ENCODE assay signal across 8 mouse cellular contexts in genomic region chr2:32875675-32876489, GRCm38 (mm10). TPM values are rescaled to one million over a fixed set of nuclear protein-coding genes. Genes with fewer than 3 reads are reported as not detected.
DNase-seq lines count a peak whose midpoint lies in the region; ATAC-seq and TF ChIP-seq lines count a peak whose summit lies in the region.

TSS of gene Fam129b (plus strand) at chr2:32876114.

- peak within 1 kb of the TSS; percentile 70 for H3K4me2 ChIP-seq in forebrain, embryonic 15.5 days (replicated peaks)
- H3K4me2 ChIP-seq in neural tube, embryonic 14.5 days (ENCODE audit: low read depth, low read length) = peak within 1 kb of the TSS; percentile 85

- peaks cover 0 to 7% of the 10 kb centered on the region in 2 experiments; a peak in 2 of 4 replicates for H3K36me3 ChIP-seq in MEL (ENCODE audit: control insufficient read depth in 1 of 2, insufficient read depth in 2 of 2, low read length in 2 of 2)
- H3K36me3 ChIP-seq in forebrain, embryonic 15.5 days = no peaks in the 10 kb centered on the region
- no peaks in the 10 kb centered on the region for H3K36me3 ChIP-seq in neural tube, embryonic 14.5 days (ENCODE audit: control insufficient read depth, insufficient read depth, low read length)

- H3K27ac ChIP-seq in MEL (ENCODE audit: control insufficient read depth, low read depth, low read length) = no peak within 1 kb of the TSS
- peak within 1 kb of the TSS; percentile 93 for H3K27ac ChIP-seq in forebrain, embryonic 15.5 days (replicated peaks)
- peak within 1 kb of the TSS; percentile 92 for H3K27ac ChIP-seq in neural tube, embryonic 14.5 days (ENCODE audit: low read depth, low read length)

- H3K27me3 ChIP-seq in MEL (ENCODE audit: control insufficient read depth in 1 of 2, insufficient read depth in 2 of 2, low read length in 2 of 2) = no peaks in the 10 kb centered on the region
- H3K27me3 ChIP-seq in forebrain, embryonic 15.5 days = no peaks in the 10 kb centered on the region
- H3K27me3 ChIP-seq in neural tube, embryonic 14.5 days (ENCODE audit: control insufficient read depth, insufficient read depth, low read length) = no peaks in the 10 kb centered on the region

- DNase-seq in MEL (ENCODE audit: low read depth, low spot score) = peak; percentile 84
- DNase-seq in cerebellum, adult 18-20 months = peak; percentile 79 to 85
- peak; percentile 76 for DNase-seq in heart, postnatal 25 days (ENCODE audit: low spot score)
- no peak for DNase-seq in large intestine, adult 2 months (ENCODE audit: low read depth, low spot score)
- peak; percentile 91 to 93 for DNase-seq in lung, adult 18-20 months
- DNase-seq in testis, postnatal 14 days (ENCODE audit: low spot score) = peak; percentile 83

- peaks cover 8 to 27% of the 10 kb centered on the region in 2 experiments for H3K4me1 ChIP-seq in MEL (ENCODE audit: control insufficient read depth in 1 of 2, insufficient read depth in 2 of 2, low read length in 2 of 2)
- peaks cover 57% of the 10 kb centered on the region for H3K4me1 ChIP-seq in forebrain, embryonic 15.5 days
- peaks cover 28% of the 10 kb centered on the region for H3K4me1 ChIP-seq in neural tube, embryonic 14.5 days (ENCODE audit: control insufficient read depth, insufficient read depth, low read length)

- H3K4me3 ChIP-seq in MEL (ENCODE audit: control insufficient read depth in 1 of 2, insufficient read depth in 1 of 2, low read depth in 2 of 2, low read length in 2 of 2) = peak within 1 kb of the TSS; percentile 65 to 98
- H3K4me3 ChIP-seq in forebrain, embryonic 15.5 days = peak within 1 kb of the TSS; percentile 78
- H3K4me3 ChIP-seq in neural tube, embryonic 14.5 days (ENCODE audit: low read depth, low read length) = peak within 1 kb of the TSS; percentile 67

- ATAC-seq in forebrain, embryonic 15.5 days (replicated peaks) = peak; percentile 79
- ATAC-seq in neural tube, embryonic 14.5 days (ENCODE audit: low read depth) = peak; percentile 90

- TF ChIP-seq RAD21 in MEL (IDR thresholded peaks at IDR 0.05; ENCODE audit: low read depth, low read length) = no peak

- H3K79me2 ChIP-seq in MEL (ENCODE audit: control insufficient read depth, insufficient read depth, low read length, poor library complexity) = no peaks in the 10 kb centered on the region; the same call in 1 of the 2 replicates

- intact Hi-C loops in heart, postnatal 25 days (cut with DNase I) = loop anchor here (2.0 kb wide), 1 partner anchor 37 kb away; no protein-coding TSS in a partner anchor

- peak; percentile 37 to 45; a peak in 1 of 4 replicates for TF ChIP-seq POLR2A in MEL (IDR thresholded peaks at IDR 0.05; ENCODE audit: control insufficient read depth in 1 of 2, insufficient read depth in 1 of 2, low read depth in 1 of 2, low read length in 2 of 2, poor library complexity in 1 of 2)

- TF ChIP-seq EP300 in MEL (IDR thresholded peaks at IDR 0.05; ENCODE audit: low read depth in 1 of 2, low read length in 2 of 2) = no peak

- no peak for TF ChIP-seq CTCF in MEL (IDR thresholded peaks at IDR 0.05 in 2 of 3, conservative IDR thresholded peaks at IDR 0.05 in 1 of 3; ENCODE audit: control insufficient read depth in 1 of 3, insufficient read depth in 1 of 3, low read depth in 2 of 3, low read length in 3 of 3, poor library complexity in 1 of 3, severe bottlenecking in 1 of 3)

- under 1% methylated on average over 61 of the region's 68 CpGs for WGBS in forebrain, embryonic 15.5 days
- WGBS in large intestine, adult 2 months = under 1% methylated on average over 67 of the region's 68 CpGs
- WGBS in neural tube, embryonic 14.5 days = under 1% methylated on average over 60 of the region's 68 CpGs

- peak within 1 kb of the TSS; percentile 66 for H3K9ac ChIP-seq in MEL (ENCODE audit: control insufficient read depth, low read depth, low read length, poor library complexity, severe bottlenecking)
- peak within 1 kb of the TSS; percentile 97 for H3K9ac ChIP-seq in forebrain, embryonic 15.5 days (replicated peaks)
- peak within 1 kb of the TSS; percentile 97 for H3K9ac ChIP-seq in neural tube, embryonic 14.5 days (replicated peaks; ENCODE audit: low read depth, low read length)

- H3K9me3 ChIP-seq in MEL (replicated peaks; ENCODE audit: insufficient read depth, low read length) = no peaks in the 10 kb centered on the region
- no peaks in the 10 kb centered on the region for H3K9me3 ChIP-seq in forebrain, embryonic 15.5 days
- H3K9me3 ChIP-seq in neural tube, embryonic 14.5 days (ENCODE audit: control insufficient read depth, low read length) = no peaks in the 10 kb centered on the region

TF ChIP-seq in MEL, 35 proteins besides CTCF, POLR2A, EP300 and RAD21:
- TF ChIP-seq UBTF (IDR thresholded peaks at IDR 0.05; ENCODE audit: borderline replicate concordance, insufficient read depth, low read depth, low read length) = no peak
- TF ChIP-seq ZNF384 (IDR thresholded peaks at IDR 0.05; ENCODE audit: low read depth, low read length) = no peak
- no peak for TF ChIP-seq MYB (IDR thresholded peaks at IDR 0.05; ENCODE audit: low read depth, low read length)
- TF ChIP-seq CHD1 (IDR thresholded peaks at IDR 0.05; ENCODE audit: low read depth, low read length) = no peak
- TF ChIP-seq SIN3A (IDR thresholded peaks at IDR 0.05; ENCODE audit: low read length) = no peak
- TF ChIP-seq USF1 (IDR thresholded peaks at IDR 0.05; ENCODE audit: low read depth, low read length) = no peak
- TF ChIP-seq ZKSCAN1 (IDR thresholded peaks at IDR 0.05; ENCODE audit: low read depth, low read length) = no peak
- no peak for TF ChIP-seq RCOR1 (IDR thresholded peaks at IDR 0.05; ENCODE audit: low read depth, low read length)
- no peak for TF ChIP-seq HCFC1 (IDR thresholded peaks at IDR 0.05; ENCODE audit: low read depth, low read length)
- TF ChIP-seq ZC3H11A (IDR thresholded peaks at IDR 0.05; ENCODE audit: low read depth, low read length) = no peak
- no peak for TF ChIP-seq JUND (IDR thresholded peaks at IDR 0.05; ENCODE audit: low read depth, low read length)
- TF ChIP-seq NRF1 (IDR thresholded peaks at IDR 0.05; ENCODE audit: insufficient read depth, low read depth, low read length, poor library complexity, severe bottlenecking) = no peak
- no peak for TF ChIP-seq MAFK (IDR thresholded peaks at IDR 0.05; ENCODE audit: borderline replicate concordance, low read depth, low read length)
- TF ChIP-seq ETS1 (IDR thresholded peaks at IDR 0.05; ENCODE audit: low read depth, low read length) = 0 out of 2 replicates have a peak, but pooled peaks have one; percentile 23
- no peak for TF ChIP-seq ELF1 (IDR thresholded peaks at IDR 0.05; ENCODE audit: low read depth, low read length)
- TF ChIP-seq GATA1 (IDR thresholded peaks at IDR 0.05; ENCODE audit: low read depth, low read length) = no peak
- TF ChIP-seq BHLHE40 (IDR thresholded peaks at IDR 0.05; ENCODE audit: borderline replicate concordance, low read depth, low read length) = no peak
- no peak for TF ChIP-seq SMC3 (IDR thresholded peaks at IDR 0.05; ENCODE audit: low read depth, low read length)
- TF ChIP-seq MAZ (IDR thresholded peaks at IDR 0.05; ENCODE audit: low read depth, low read length) = peak; percentile 81; the same call in 1 of the 2 replicates
- TF ChIP-seq NELFE (IDR thresholded peaks at IDR 0.05; ENCODE audit: low read depth, low read length) = 0 out of 2 replicates have a peak, but pooled peaks have one; percentile 20
- TF ChIP-seq ZMIZ1 (IDR thresholded peaks at IDR 0.05; ENCODE audit: low read depth, low read length) = peak; percentile 31; the same call in 1 of the 2 replicates
- no peak for TF ChIP-seq CHD2 (IDR thresholded peaks at IDR 0.05; ENCODE audit: low read length)
- peak; percentile 22; the same call in 1 of the 2 replicates for TF ChIP-seq TBP (IDR thresholded peaks at IDR 0.05; ENCODE audit: low read depth, low read length)
- TF ChIP-seq POLR2AphosphoS2 (IDR thresholded peaks at IDR 0.05; ENCODE audit: low read length) = no peak
- peak; percentile 56; the same call in 1 of the 2 replicates for TF ChIP-seq MXI1 (IDR thresholded peaks at IDR 0.05; ENCODE audit: low read depth, low read length)
- no peak for TF ChIP-seq MEF2A (IDR thresholded peaks at IDR 0.05; ENCODE audit: extremely low read depth, insufficient replicate concordance, low read depth, low read length, poor library complexity, severe bottlenecking)
- no peak for TF ChIP-seq MAX (IDR thresholded peaks at IDR 0.05; ENCODE audit: low read length)
- TF ChIP-seq USF2 (IDR thresholded peaks at IDR 0.05; ENCODE audit: borderline replicate concordance in 1 of 2, insufficient read depth in 1 of 2, low read depth in 1 of 2, low read length in 2 of 2) = no peak
- no peak for TF ChIP-seq GABPA (IDR thresholded peaks at IDR 0.05; ENCODE audit: low read depth, low read length)
- no peak for TF ChIP-seq KAT2A (conservative IDR thresholded peaks at IDR 0.05; ENCODE audit: low read depth, low read length)
- TF ChIP-seq POLR2AphosphoS5 (IDR thresholded peaks at IDR 0.05; ENCODE audit: borderline replicate concordance, low read depth, low read length) = no peak
- no peak for TF ChIP-seq TAL1 (IDR thresholded peaks at IDR 0.05; ENCODE audit: low read length)
- TF ChIP-seq TCF12 (IDR thresholded peaks at IDR 0.05; ENCODE audit: low read depth, low read length) = 0 out of 2 replicates have a peak, but pooled peaks have one; percentile 25
- TF ChIP-seq MYC (IDR thresholded peaks at IDR 0.05; ENCODE audit: low read depth, low read length) = no peak
- TF ChIP-seq E2F4 (IDR thresholded peaks at IDR 0.05; ENCODE audit: borderline replicate concordance, low read depth, low read length) = no peak

RNA-seq across cellular contexts. Expression of gene Fam129b, which starts in this region (rescaled TPM):
- total RNA-seq in MEL (2012; rRNA removed) = 11.5 and 17.5 TPM in 2 replicates
- 10 to 100 TPM in 1 of 2 experiments, not detected in 1; 20.0 TPM for polyA plus RNA-seq in MEL (2012; ENCODE audit: insufficient read depth in 1 of 2, insufficient read length in 2 of 2, low read depth in 1 of 2, low replicate concordance in 2 of 2, missing spikeins in 1 of 2)
- 33.5 TPM in 2 replicates for polyA plus RNA-seq in forebrain, embryonic 15.5 days (2015; fragmentation: Nextera tagmentation; extraction: Ambion mirVana)
- 10 to 100 TPM; 23.8 to 31.9 TPM for total RNA-seq in heart, postnatal 25 days (2021)
- 28.7 and 29.1 TPM in 2 replicates for polyA plus RNA-seq in large intestine, adult 2 months (2012; rRNA removed)
- 11.8 and 18.3 TPM in 2 replicates for polyA plus RNA-seq in neural tube, embryonic 14.5 days (2014; fragmentation: Nextera tagmentation; extraction: Ambion mirVana)
